9 mouse cellular contexts compared by ENCODE assay signal in the genomic region with DNA sequence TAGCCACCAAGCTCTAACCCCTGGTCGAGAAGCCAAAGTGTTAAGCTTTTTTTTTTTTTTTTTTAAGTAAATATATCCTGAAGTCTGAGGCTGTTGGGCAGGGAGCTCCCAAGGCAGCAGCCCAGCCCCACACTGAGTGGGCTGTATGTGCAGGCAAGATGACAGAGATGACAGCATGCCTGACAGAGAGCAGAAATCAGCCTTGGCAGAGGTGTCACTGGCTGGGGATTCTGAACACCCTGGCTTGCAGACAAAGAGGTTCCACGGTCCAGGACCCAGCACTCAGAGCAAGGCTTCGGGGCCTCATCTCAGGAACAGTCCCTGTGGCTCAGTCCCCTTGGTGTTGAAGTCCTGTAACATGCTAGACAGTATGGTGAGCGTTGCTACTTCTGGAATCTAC. TPM values are rescaled to one million over a fixed set of nuclear protein-coding genes. Genes with fewer than 3 reads are reported as not detected.
DNase-seq lines count a peak whose midpoint lies in the region; ATAC-seq and TF ChIP-seq lines count a peak whose summit lies in the region.
"Had no signal": no experiment of that assay in that cellular context is flagged by ENCODE, and none has a peak within 500 bp of the region (broad histone marks: within the 10 kb centered on the region; RNA-seq: fewer than 3 reads in every experiment).

No protein-coding gene starts in this region.

- H3K36me3 ChIP-seq in forebrain, postnatal 0 days (ENCODE audit: insufficient read depth): no peaks in the 10 kb centered on the region
- H3K36me3 ChIP-seq in forebrain, embryonic 13.5 days (ENCODE audit: poor library complexity, severe bottlenecking): no peaks in the 10 kb centered on the region
- no peaks in the 10 kb centered on the region for H3K36me3 ChIP-seq in lung, embryonic 16.5 days (ENCODE audit: control insufficient read depth, insufficient read depth, low read length)
- H3K36me3 ChIP-seq in heart, postnatal 0 days (replicated peaks; ENCODE audit: control insufficient read depth, insufficient read depth, low read length): no peaks in the 10 kb centered on the region
- H3K36me3 ChIP-seq in neural tube, embryonic 11.5 days (ENCODE audit: control insufficient read depth, insufficient read depth, low read length): no peaks in the 10 kb centered on the region

- no peaks in the 10 kb centered on the region for H3K27me3 ChIP-seq in forebrain, postnatal 0 days (ENCODE audit: insufficient read depth, low read length)
- no peaks in the 10 kb centered on the region for H3K27me3 ChIP-seq in forebrain, embryonic 13.5 days
- H3K27me3 ChIP-seq in lung, embryonic 16.5 days (ENCODE audit: control insufficient read depth, insufficient read depth, low read depth, low read length): no peaks in the 10 kb centered on the region
- H3K27me3 ChIP-seq in heart, postnatal 0 days (ENCODE audit: control insufficient read depth, insufficient read depth, low read length): no peaks in the 10 kb centered on the region
- H3K27me3 ChIP-seq in neural tube, embryonic 11.5 days (ENCODE audit: control insufficient read depth, insufficient read depth, low read length): no peaks in the 10 kb centered on the region

- TF ChIP-seq EP300 in heart, postnatal 0 days (IDR thresholded peaks at IDR 0.05; ENCODE audit: low read depth): no peak

- H3K4me1 ChIP-seq in forebrain, postnatal 0 days (ENCODE audit: insufficient read depth): no peaks in the 10 kb centered on the region
- peaks cover 26% of the 10 kb centered on the region for H3K4me1 ChIP-seq in forebrain, embryonic 13.5 days
- H3K4me1 ChIP-seq in lung, embryonic 16.5 days (replicated peaks; ENCODE audit: control insufficient read depth, insufficient read depth, low read length): peaks cover 52% of the 10 kb centered on the region
- H3K4me1 ChIP-seq in heart, postnatal 0 days (ENCODE audit: control insufficient read depth, insufficient read depth): peaks cover 5% of the 10 kb centered on the region; the same call in 1 of the 2 replicates
- 0 out of 2 replicates have a peak, but pooled peaks cover 3% of the 10 kb centered on the region for H3K4me1 ChIP-seq in neural tube, embryonic 11.5 days (ENCODE audit: control insufficient read depth, insufficient read depth, low read length)

- no peak for TF ChIP-seq CTCF in forebrain, postnatal 0 days (IDR thresholded peaks at IDR 0.05; ENCODE audit: low read depth)
- TF ChIP-seq CTCF in heart, postnatal 0 days (IDR thresholded peaks at IDR 0.05; ENCODE audit: low read depth): no peak

- 71% methylated on average over 4 of the region's 4 CpGs for WGBS in forebrain, postnatal 0 days
- WGBS in forebrain, embryonic 13.5 days: 79% methylated on average over 4 of the region's 4 CpGs
- WGBS in lung, embryonic 16.5 days: 19% methylated on average over 4 of the region's 4 CpGs
- WGBS in heart, postnatal 0 days: 14% methylated on average over 4 of the region's 4 CpGs
- WGBS in neural tube, embryonic 11.5 days: 75% methylated on average over 4 of the region's 4 CpGs

- H3K27ac ChIP-seq in forebrain, postnatal 0 days (ENCODE audit: low read depth, low read length): no peak overlapping the region
- H3K27ac ChIP-seq in forebrain, embryonic 13.5 days: no peak overlapping the region
- H3K27ac ChIP-seq in lung, embryonic 16.5 days (ENCODE audit: low read length): peak overlapping the region; percentile 98
- peak overlapping the region; percentile 43 for H3K27ac ChIP-seq in heart, postnatal 0 days (ENCODE audit: low read depth)
- H3K27ac ChIP-seq in neural tube, embryonic 11.5 days (ENCODE audit: low read depth, low read length): 0 out of 2 replicates have a peak overlapping the region, but pooled peaks have one; percentile 72

- H3K4me2 ChIP-seq in forebrain, postnatal 0 days (ENCODE audit: low read depth): no peak overlapping the region
- H3K4me2 ChIP-seq in forebrain, embryonic 13.5 days: no peak overlapping the region
- H3K4me2 ChIP-seq in lung, embryonic 16.5 days (ENCODE audit: low read depth, low read length): no peak overlapping the region
- no peak overlapping the region for H3K4me2 ChIP-seq in heart, postnatal 0 days (ENCODE audit: low read depth, low read length)
- H3K4me2 ChIP-seq in neural tube, embryonic 11.5 days (ENCODE audit: low read depth): no peak overlapping the region

- peak; percentile 69 for ATAC-seq in forebrain, postnatal 0 days
- ATAC-seq in forebrain, embryonic 13.5 days: no peak
- peak; percentile 32; the same call in 1 of the 2 replicates for ATAC-seq in lung, embryonic 16.5 days (ENCODE audit: low read depth)
- ATAC-seq in heart, postnatal 0 days (ENCODE audit: insufficient read depth, low read depth): no peak
- no peak for ATAC-seq in neural tube, embryonic 11.5 days (ENCODE audit: insufficient read depth, low FRiP score, low TSS enrichment)

- H3K4me3 ChIP-seq in forebrain, postnatal 0 days (ENCODE audit: low read depth, low read length): no peak overlapping the region
- no peak overlapping the region for H3K4me3 ChIP-seq in forebrain, embryonic 13.5 days
- no peak overlapping the region for H3K4me3 ChIP-seq in lung, embryonic 16.5 days (ENCODE audit: low read length)
- no peak overlapping the region for H3K4me3 ChIP-seq in heart, postnatal 0 days (ENCODE audit: low read depth, low read length)
- no peak overlapping the region for H3K4me3 ChIP-seq in neural tube, embryonic 11.5 days (ENCODE audit: low read depth, low read length)

- no peak overlapping the region for H3K9ac ChIP-seq in forebrain, postnatal 0 days
- H3K9ac ChIP-seq in forebrain, embryonic 13.5 days: no peak overlapping the region
- H3K9ac ChIP-seq in lung, embryonic 16.5 days (ENCODE audit: low read length): peak overlapping the region; percentile 19
- H3K9ac ChIP-seq in heart, postnatal 0 days (replicated peaks; ENCODE audit: low read depth, low read length): no peak overlapping the region
- no peak overlapping the region for H3K9ac ChIP-seq in neural tube, embryonic 11.5 days (ENCODE audit: low read length)

- no peak for DNase-seq in forebrain, postnatal 0 days
- no peak for DNase-seq in lung, postnatal 14 days
- no peak for DNase-seq in heart, postnatal 0 days (ENCODE audit: low spot score)
- no peak for DNase-seq in neural tube, embryonic 11.5 days (ENCODE audit: low spot score)
- no peak for DNase-seq in adrenal gland, adult 2 months
- DNase-seq in natural killer cell, adult 2 months (ENCODE audit: low spot score in 2 of 2): no peak
- DNase-seq: kidney, postnatal 10 days had no signal

- no peaks in the 10 kb centered on the region for H3K9me3 ChIP-seq in forebrain, postnatal 0 days (ENCODE audit: low read length)
- no peaks in the 10 kb centered on the region for H3K9me3 ChIP-seq in forebrain, embryonic 13.5 days (replicated peaks)
- no peaks in the 10 kb centered on the region for H3K9me3 ChIP-seq in lung, embryonic 16.5 days (ENCODE audit: control insufficient read depth, low read length)
- H3K9me3 ChIP-seq in heart, postnatal 0 days (replicated peaks; ENCODE audit: control insufficient read depth, low read length): no peaks in the 10 kb centered on the region
- no peaks in the 10 kb centered on the region for H3K9me3 ChIP-seq in neural tube, embryonic 11.5 days (ENCODE audit: control insufficient read depth, low read length)

RNA-seq across cellular contexts. Expression of gene Ccdc33, which starts 41.2 kb away (rescaled TPM):
- total RNA-seq in forebrain, postnatal 0 days (2014; rRNA removed): 0.38 and 3.0 TPM in 2 replicates
- polyA plus RNA-seq in forebrain, postnatal 0 days (2015; fragmentation: Nextera tagmentation; extraction: Ambion mirVana): 1.1 and 1.5 TPM in 2 replicates
- 1.1 and 1.8 TPM in 2 replicates for polyA plus RNA-seq in forebrain, embryonic 13.5 days (2015; fragmentation: Nextera tagmentation; extraction: Ambion mirVana)
- 0.68 and 1.4 TPM in 2 replicates for polyA plus RNA-seq in lung, embryonic 16.5 days (2015; fragmentation: Nextera tagmentation; extraction: Ambion mirVana)
- not detected in 2 replicates for total RNA-seq in heart, postnatal 0 days (2014; rRNA removed; ENCODE audit: low replicate concordance)
- 0.25 TPM in 1 of 2 replicates, not detected in the other for polyA plus RNA-seq in heart, postnatal 0 days (2015; fragmentation: Nextera tagmentation; extraction: Ambion mirVana)
- polyA plus RNA-seq in neural tube, embryonic 11.5 days (2014; fragmentation: Nextera tagmentation; extraction: Ambion mirVana): 0.08 and 0.22 TPM in 2 replicates
- total RNA-seq in adrenal gland, adult 2 months (2021): under 1 TPM; 0.21 to 0.84 TPM
- 0.18 and 0.34 TPM in 2 replicates for polyA plus RNA-seq in adrenal gland, adult 2 months (2012; rRNA removed)

RNA-seq across cellular contexts. Expression of gene Islr, which starts 44.3 kb away (rescaled TPM):
- 31.0 and 45.8 TPM in 2 replicates for total RNA-seq in forebrain, postnatal 0 days (2014; rRNA removed)
- 27.4 and 32.2 TPM in 2 replicates for polyA plus RNA-seq in forebrain, postnatal 0 days (2015; fragmentation: Nextera tagmentation; extraction: Ambion mirVana)
- 10.0 and 11.2 TPM in 2 replicates for polyA plus RNA-seq in forebrain, embryonic 13.5 days (2015; fragmentation: Nextera tagmentation; extraction: Ambion mirVana)
- polyA plus RNA-seq in lung, embryonic 16.5 days (2015; fragmentation: Nextera tagmentation; extraction: Ambion mirVana): 79.4 and 79.9 TPM in 2 replicates
- 21.1 and 39.9 TPM in 2 replicates for total RNA-seq in heart, postnatal 0 days (2014; rRNA removed; ENCODE audit: low replicate concordance)
- 14.4 and 16.3 TPM in 2 replicates for polyA plus RNA-seq in heart, postnatal 0 days (2015; fragmentation: Nextera tagmentation; extraction: Ambion mirVana)
- 31.2 and 31.5 TPM in 2 replicates for polyA plus RNA-seq in neural tube, embryonic 11.5 days (2014; fragmentation: Nextera tagmentation; extraction: Ambion mirVana)
- total RNA-seq in adrenal gland, adult 2 months (2021): 10 to 100 TPM; 23.5 to 30.9 TPM
- 93.8 and 107 TPM in 2 replicates for polyA plus RNA-seq in adrenal gland, adult 2 months (2012; rRNA removed)

RNA-seq across cellular contexts. Expression of gene Islr2, which starts 44.3 kb away (rescaled TPM):
- 612 and 779 TPM in 2 replicates for total RNA-seq in forebrain, postnatal 0 days (2014; rRNA removed)
- polyA plus RNA-seq in forebrain, postnatal 0 days (2015; fragmentation: Nextera tagmentation; extraction: Ambion mirVana): 54.0 and 58.3 TPM in 2 replicates
- 50.1 and 56.9 TPM in 2 replicates for polyA plus RNA-seq in forebrain, embryonic 13.5 days (2015; fragmentation: Nextera tagmentation; extraction: Ambion mirVana)
- polyA plus RNA-seq in lung, embryonic 16.5 days (2015; fragmentation: Nextera tagmentation; extraction: Ambion mirVana): 0.25 and 0.38 TPM in 2 replicates
- total RNA-seq in heart, postnatal 0 days (2014; rRNA removed; ENCODE audit: low replicate concordance): 0.69 and 0.89 TPM in 2 replicates
- polyA plus RNA-seq in heart, postnatal 0 days (2015; fragmentation: Nextera tagmentation; extraction: Ambion mirVana): 0.08 TPM in 1 of 2 replicates, not detected in the other
- 6.3 and 9.3 TPM in 2 replicates for polyA plus RNA-seq in neural tube, embryonic 11.5 days (2014; fragmentation: Nextera tagmentation; extraction: Ambion mirVana)
- total RNA-seq in adrenal gland, adult 2 months (2021): 1 to 10 TPM; 1.5 to 2.0 TPM
- 1.3 and 2.0 TPM in 2 replicates for polyA plus RNA-seq in adrenal gland, adult 2 months (2012; rRNA removed)

Comparison
In these comparisons a context has a peak if more than half of its experiments do, and no peak if none do; other contexts are left out.
1. ATAC-seq: peak in forebrain, postnatal 0 days (single experiment) and lung, embryonic 16.5 days (single experiment); none in forebrain, embryonic 13.5 days (single experiment), heart, postnatal 0 days (single experiment) and neural tube, embryonic 11.5 days (single experiment).
2. H3K27ac ChIP-seq: peak in lung, embryonic 16.5 days (single experiment), heart, postnatal 0 days (single experiment) and neural tube, embryonic 11.5 days (single experiment); none in forebrain, postnatal 0 days (single experiment) and forebrain, embryonic 13.5 days (single experiment).